Mouse (Mus musculus): ENCODE data around the gene Mrm1. TPM values are rescaled to one million over a fixed set of nuclear protein-coding genes. Genes with fewer than 3 reads are reported as not detected.

Gene Mrm1
- polyA plus RNA-seq, 1 experiment, result 39.1 TPM

- no peak overlapping the region for H3K27ac ChIP-seq (ENCODE audit: control insufficient read depth, insufficient read depth, low read depth, low read length, poor library complexity)
- no peak overlapping the region for H3K4me3 ChIP-seq (replicated peaks; ENCODE audit: control insufficient read depth, low read depth, low read length)
- TF ChIP-seq POLR2A (IDR thresholded peaks at IDR 0.05; ENCODE audit: borderline replicate concordance, control insufficient read depth, low read depth, low read length), result no peak
- H3K4me1 ChIP-seq (ENCODE audit: control insufficient read depth, insufficient read depth, low read length), result no peaks in the 10 kb centered on the region
Observed at GRCm38 (mm10) chr11:84793545-84793944, 25.8 kb downstream of the Mrm1 start.

- WGBS, result 62% methylated on average over 6 of the region's 6 CpGs
- no peak overlapping the region for H3K4me3 ChIP-seq (replicated peaks; ENCODE audit: control insufficient read depth, low read depth, low read length)
- no peak overlapping the region for H3K27ac ChIP-seq (ENCODE audit: control insufficient read depth, insufficient read depth, low read depth, low read length, poor library complexity)
- no peaks in the 10 kb centered on the region for H3K4me1 ChIP-seq (ENCODE audit: control insufficient read depth, insufficient read depth, low read length)
- TF ChIP-seq POLR2A (IDR thresholded peaks at IDR 0.05; ENCODE audit: borderline replicate concordance, control insufficient read depth, low read depth, low read length), result no peak
- no peak for TF ChIP-seq CTCF (IDR thresholded peaks at IDR 0.05; ENCODE audit: control insufficient read depth, insufficient read depth, low read length)
Observed at GRCm38 (mm10) chr11:84790383-84790782, 28.9 kb downstream of the Mrm1 start.

- Histone ChIP-seq H3K27ac (ENCODE audit: control insufficient read depth, insufficient read depth, low read depth, low read length, poor library complexity) (no peak overlapping the region), H3K4me3 (replicated peaks; ENCODE audit: control insufficient read depth, low read depth, low read length) (no peak overlapping the region), H3K4me1 (ENCODE audit: control insufficient read depth, insufficient read depth, low read length) (no peaks in the 10 kb centered on the region)
- WGBS, result 7% methylated on average over 19 of the region's 19 CpGs
- no peak for TF ChIP-seq POLR2A (IDR thresholded peaks at IDR 0.05; ENCODE audit: borderline replicate concordance, control insufficient read depth, low read depth, low read length)
- no peak for TF ChIP-seq CTCF (IDR thresholded peaks at IDR 0.05; ENCODE audit: control insufficient read depth, insufficient read depth, low read length)
Observed at GRCm38 (mm10) chr11:84780143-84780870, 39.0 kb downstream of the Mrm1 start.

GRCm38 (mm10) chr11:84775560-84775959 lies 43.8 kb downstream of the Mrm1 start:
- Histone ChIP-seq H3K4me3 (replicated peaks; ENCODE audit: control insufficient read depth, low read depth, low read length) (no peak overlapping the region), H3K4me1 (ENCODE audit: control insufficient read depth, insufficient read depth, low read length) (no peaks in the 10 kb centered on the region), H3K27ac (ENCODE audit: control insufficient read depth, insufficient read depth, low read depth, low read length, poor library complexity) (no peak overlapping the region)
- TF ChIP-seq POLR2A (IDR thresholded peaks at IDR 0.05; ENCODE audit: borderline replicate concordance, control insufficient read depth, low read depth, low read length), result no peak
- no peak for TF ChIP-seq CTCF (IDR thresholded peaks at IDR 0.05; ENCODE audit: control insufficient read depth, insufficient read depth, low read length)
- WGBS, result 2% methylated on average over 4 of the region's 4 CpGs

GRCm38 (mm10) chr11:84774870-84775514 lies 44.3 kb downstream of the Mrm1 start:
- Histone ChIP-seq H3K4me3 (replicated peaks; ENCODE audit: control insufficient read depth, low read depth, low read length) (no peak overlapping the region), H3K4me1 (ENCODE audit: control insufficient read depth, insufficient read depth, low read length) (no peaks in the 10 kb centered on the region), H3K27ac (ENCODE audit: control insufficient read depth, insufficient read depth, low read depth, low read length, poor library complexity) (no peak overlapping the region)
- no peak for TF ChIP-seq CTCF (IDR thresholded peaks at IDR 0.05; ENCODE audit: control insufficient read depth, insufficient read depth, low read length)
- 66% methylated on average over 13 of the region's 13 CpGs for WGBS

- WGBS, result 60% methylated on average over 6 of the region's 6 CpGs
- Histone ChIP-seq H3K4me1 (ENCODE audit: control insufficient read depth, insufficient read depth, low read length) (no peaks in the 10 kb centered on the region), H3K27ac (ENCODE audit: control insufficient read depth, insufficient read depth, low read depth, low read length, poor library complexity) (no peak overlapping the region), H3K4me3 (replicated peaks; ENCODE audit: control insufficient read depth, low read depth, low read length) (no peak overlapping the region)
- TF ChIP-seq POLR2A (IDR thresholded peaks at IDR 0.05; ENCODE audit: borderline replicate concordance, control insufficient read depth, low read depth, low read length) (no peak), CTCF (IDR thresholded peaks at IDR 0.05; ENCODE audit: control insufficient read depth, insufficient read depth, low read length) (no peak)
Observed at GRCm38 (mm10) chr11:84767898-84768297, 51.4 kb downstream of the Mrm1 start.

- no peak overlapping the region for H3K4me3 ChIP-seq (replicated peaks; ENCODE audit: control insufficient read depth, low read depth, low read length)
- no peak overlapping the region for H3K27ac ChIP-seq (ENCODE audit: control insufficient read depth, insufficient read depth, low read depth, low read length, poor library complexity)
- 18% methylated on average over 5 of the region's 5 CpGs for WGBS
- H3K4me1 ChIP-seq (ENCODE audit: control insufficient read depth, insufficient read depth, low read length), result no peaks in the 10 kb centered on the region
- no peak for TF ChIP-seq POLR2A (IDR thresholded peaks at IDR 0.05; ENCODE audit: borderline replicate concordance, control insufficient read depth, low read depth, low read length)
- TF ChIP-seq CTCF (IDR thresholded peaks at IDR 0.05; ENCODE audit: control insufficient read depth, insufficient read depth, low read length), result no peak
Observed at GRCm38 (mm10) chr11:84765125-84765524, 54.2 kb downstream of the Mrm1 start.

GRCm38 (mm10) chr11:84764527-84764961 lies 54.8 kb downstream of the Mrm1 start:
- Histone ChIP-seq H3K27ac (ENCODE audit: control insufficient read depth, insufficient read depth, low read depth, low read length, poor library complexity) (no peak overlapping the region), H3K4me1 (ENCODE audit: control insufficient read depth, insufficient read depth, low read length) (no peaks in the 10 kb centered on the region), H3K4me3 (replicated peaks; ENCODE audit: control insufficient read depth, low read depth, low read length) (no peak overlapping the region)
- 8% methylated on average over 21 of the region's 21 CpGs for WGBS
- TF ChIP-seq CTCF (IDR thresholded peaks at IDR 0.05; ENCODE audit: control insufficient read depth, insufficient read depth, low read length) (no peak), POLR2A (IDR thresholded peaks at IDR 0.05; ENCODE audit: borderline replicate concordance, control insufficient read depth, low read depth, low read length) (no peak)

Measured in bone marrow, adult 2 months (tissue).